Mouse (Mus musculus) lung, adult 18-20 months (tissue): Measurements from ENCODE around the gene Gclc.

Experiments
- DNase-seq, 2 experiments: peaks; one replicate each; pipeline ENCODE4 v3.0.0; 2022; ENCODE audit warnings: mixed read lengths in 2 of 2

The Gclc gene

GRCm38 (mm10) chr9:77753853-77754727 is at the start of gene Gclc:
Gene Gclc, plus strand, starts transcription at chr9:77754535.
- peak; percentile 91 for DNase-seq

- no peak for DNase-seq
These were observed 47.8 kb upstream of the Gclc start for GRCm38 (mm10) chr9:77706515-77706914.

GRCm38 (mm10) chr9:77707433-77708139 is 46.7 kb upstream of the Gclc start:
- DNase-seq: peak in 1 of 2 experiments; percentile 35

- peak; percentile 26 to 35 for DNase-seq
These were observed 45.4 kb upstream of the Gclc start for GRCm38 (mm10) chr9:77708950-77709349.

- no peak for DNase-seq
These were observed 43.2 kb upstream of the Gclc start for GRCm38 (mm10) chr9:77711021-77711569.

- DNase-seq: no peak
These were observed 41.5 kb upstream of the Gclc start for GRCm38 (mm10) chr9:77712816-77713215.

- DNase-seq: no peak
These were observed 41.0 kb upstream of the Gclc start for GRCm38 (mm10) chr9:77713301-77713700.

GRCm38 (mm10) chr9:77715262-77715661 is 39.1 kb upstream of the Gclc start:
- no peak for DNase-seq

GRCm38 (mm10) chr9:77716009-77716408 is 38.3 kb upstream of the Gclc start:
- no peak for DNase-seq

GRCm38 (mm10) chr9:77717831-77718435 is 36.4 kb upstream of the Gclc start:
- no peak for DNase-seq

GRCm38 (mm10) chr9:77718816-77719411 is 35.4 kb upstream of the Gclc start:
- no peak for DNase-seq

GRCm38 (mm10) chr9:77719675-77720074 is 34.7 kb upstream of the Gclc start:
- DNase-seq: no peak

- DNase-seq: no peak
These were observed 32.0 kb upstream of the Gclc start for GRCm38 (mm10) chr9:77722381-77722780.

- no peak for DNase-seq
These were observed 30.1 kb upstream of the Gclc start for GRCm38 (mm10) chr9:77724216-77724615.

- DNase-seq: no peak
These were observed 28.9 kb upstream of the Gclc start for GRCm38 (mm10) chr9:77725448-77725847.

GRCm38 (mm10) chr9:77726018-77726684 is 28.2 kb upstream of the Gclc start:
- no peak for DNase-seq

GRCm38 (mm10) chr9:77727012-77727411 is 27.3 kb upstream of the Gclc start:
- no peak for DNase-seq

- DNase-seq: no peak
These were observed 22.3 kb upstream of the Gclc start for GRCm38 (mm10) chr9:77732067-77732466.

GRCm38 (mm10) chr9:77737298-77738041 is 16.9 kb upstream of the Gclc start:
- no peak for DNase-seq

- no peak for DNase-seq
These were observed 12.9 kb upstream of the Gclc start for GRCm38 (mm10) chr9:77741452-77741851.

- peak in 1 of 2 experiments; percentile 67 for DNase-seq
These were observed 9.5 kb upstream of the Gclc start for GRCm38 (mm10) chr9:77744798-77745197.
